Mouse (Mus musculus) cortical plate, adult 2 months (tissue): ENCODE data around the gene Ddx21. TPM values are rescaled to one million over a fixed set of nuclear protein-coding genes. Genes with fewer than 3 reads are reported as not detected.
"Not testable (repeated sequence)": the region's sequence is repeated elsewhere in the genome, so short reads cannot be mapped to it uniquely, and the experiment has no call there.

Experiments
- H3K27ac ChIP-seq: fragments of 200-500 bp; 2 replicates; pipeline ENCODE4 v1.5.1; 2012; ENCODE audit warnings: low read length, control low read depth, inconsistent platforms; ENCODE audit not compliant: insufficient read depth
- H3K4me1 ChIP-seq: fragments of 200-500 bp; 2 replicates; pipeline ENCODE4 v1.6.1; 2011; ENCODE audit warnings: low read length; ENCODE audit not compliant: control insufficient read depth, insufficient read depth
- H3K4me3 ChIP-seq: fragments of 200-500 bp; 2 replicates; pipeline ENCODE4 v1.5.1; 2011; ENCODE audit warnings: mild to moderate bottlenecking, low read length, control low read depth; ENCODE audit not compliant: insufficient read depth
- CTCF ChIP-seq: fragments of 200-500 bp; IDR thresholded peaks from 2 replicates; pipeline ENCODE4 v1.5.1; 2011; ENCODE audit warnings: mild to moderate bottlenecking, control low read depth, low read length; ENCODE audit not compliant: insufficient read depth; ENCODE audit errors: extremely low read depth
- POLR2A ChIP-seq: fragments of 200-500 bp; IDR thresholded peaks from 2 replicates; pipeline ENCODE4 v1.6.1; 2011; ENCODE audit warnings: mild to moderate bottlenecking, low read length, control low read depth; ENCODE audit not compliant: insufficient read depth; ENCODE audit errors: extremely low read depth
- polyA plus RNA-seq: library from polyadenylated mRNA; depleted of rRNA; stranded (reverse); fragments of >200 nt; gene quantifications from 2 replicates; pipeline ENCODE4 v1.2.3, GENCODE M21; 2012

Ddx21 gene
- polyA plus RNA-seq, 1 experiment, result 17.4 TPM

GRCm38 (mm10) chr10:62592496-62592895 lies 9.6 kb downstream of the Ddx21 start:
- Histone ChIP-seq H3K27ac (no peak overlapping the region), H3K4me3 (no peak overlapping the region), H3K4me1 (no peaks in the 10 kb centered on the region; the same call in 1 of the 2 replicates)
- TF ChIP-seq CTCF, result no peak

- no peak overlapping the region for H3K27ac ChIP-seq
- H3K4me1 ChIP-seq, result no peaks in the 10 kb centered on the region; the same call in 1 of the 2 replicates
- peak; percentile 93 for TF ChIP-seq CTCF
- TF ChIP-seq POLR2A, result no peak
- no peak overlapping the region for H3K4me3 ChIP-seq
Measured at GRCm38 (mm10) chr10:62590200-62590599, 11.9 kb downstream of the Ddx21 start.

GRCm38 (mm10) chr10:62588616-62589015 lies 13.5 kb downstream of the Ddx21 start:
- Histone ChIP-seq H3K27ac (no peak overlapping the region), H3K4me3 (no peak overlapping the region), H3K4me1 (no peaks in the 10 kb centered on the region; the same call in 1 of the 2 replicates)
- no peak for TF ChIP-seq POLR2A
- no peak for TF ChIP-seq CTCF

GRCm38 (mm10) chr10:62583245-62583644 lies 18.8 kb downstream of the Ddx21 start:
- H3K27ac ChIP-seq, result no peak overlapping the region
- no peak overlapping the region for H3K4me3 ChIP-seq
- H3K4me1 ChIP-seq, result no peaks in the 10 kb centered on the region
- no peak for TF ChIP-seq POLR2A
- TF ChIP-seq CTCF, result no peak

- no peak for TF ChIP-seq CTCF
- no peak for TF ChIP-seq POLR2A
- Histone ChIP-seq H3K4me3 (no peak overlapping the region), H3K27ac (no peak overlapping the region), H3K4me1 (no peaks in the 10 kb centered on the region)
Measured at GRCm38 (mm10) chr10:62582701-62583100, 19.4 kb downstream of the Ddx21 start.

- no peak overlapping the region for H3K27ac ChIP-seq
- TF ChIP-seq CTCF (no peak), POLR2A (no peak)
- H3K4me1 ChIP-seq, result no peaks in the 10 kb centered on the region
- no peak overlapping the region for H3K4me3 ChIP-seq
Measured at GRCm38 (mm10) chr10:62582263-62582662, 19.8 kb downstream of the Ddx21 start.

GRCm38 (mm10) chr10:62579129-62579528 lies 23.0 kb downstream of the Ddx21 start:
- H3K4me3 ChIP-seq, H3K4me1 ChIP-seq, H3K27ac ChIP-seq: not testable (repeated sequence)

- no peak for TF ChIP-seq CTCF
- TF ChIP-seq POLR2A, result peak; percentile 94
Measured at GRCm38 (mm10) chr10:62578338-62579100, 23.6 kb downstream of the Ddx21 start, which contains the start of gene Kif1bp. Kif1bp (minus strand) TSS chr10:62578457.

GRCm38 (mm10) chr10:62577673-62578337 lies 24.3 kb downstream of the Ddx21 start:
- TF ChIP-seq CTCF (no peak), POLR2A (no peak)

More at GRCm38 (mm10) chr10:62578338-62579100, 23.6 kb downstream of the Ddx21 start, which contains the start of gene Kif1bp:
- Histone ChIP-seq H3K27ac (peak within 1 kb of the TSS; percentile 51), H3K4me3 (peak within 1 kb of the TSS; percentile 90), H3K4me1 (peaks cover 4% of the 10 kb centered on the region; the same call in 1 of the 2 replicates)

GRCm38 (mm10) chr10:62575001-62575400 lies 27.1 kb downstream of the Ddx21 start:
- H3K4me3 ChIP-seq, result no peak overlapping the region
- H3K27ac ChIP-seq, result no peak overlapping the region
- TF ChIP-seq POLR2A (no peak), CTCF (no peak)
- H3K4me1 ChIP-seq, result peaks cover 4% of the 10 kb centered on the region; the same call in 1 of the 2 replicates

More at GRCm38 (mm10) chr10:62577673-62578337, 24.3 kb downstream of the Ddx21 start:
- peaks cover 4% of the 10 kb centered on the region; the same call in 1 of the 2 replicates for H3K4me1 ChIP-seq
- peak overlapping the region; percentile 90 for H3K4me3 ChIP-seq
- peak overlapping the region; percentile 51 for H3K27ac ChIP-seq
